Mouse (Mus musculus): ENCODE results near the gene Rhoh.
A peak's percentile ranks its signal among the peaks of the same experiment; 100 is the strongest.

The Rhoh gene

DNA sequence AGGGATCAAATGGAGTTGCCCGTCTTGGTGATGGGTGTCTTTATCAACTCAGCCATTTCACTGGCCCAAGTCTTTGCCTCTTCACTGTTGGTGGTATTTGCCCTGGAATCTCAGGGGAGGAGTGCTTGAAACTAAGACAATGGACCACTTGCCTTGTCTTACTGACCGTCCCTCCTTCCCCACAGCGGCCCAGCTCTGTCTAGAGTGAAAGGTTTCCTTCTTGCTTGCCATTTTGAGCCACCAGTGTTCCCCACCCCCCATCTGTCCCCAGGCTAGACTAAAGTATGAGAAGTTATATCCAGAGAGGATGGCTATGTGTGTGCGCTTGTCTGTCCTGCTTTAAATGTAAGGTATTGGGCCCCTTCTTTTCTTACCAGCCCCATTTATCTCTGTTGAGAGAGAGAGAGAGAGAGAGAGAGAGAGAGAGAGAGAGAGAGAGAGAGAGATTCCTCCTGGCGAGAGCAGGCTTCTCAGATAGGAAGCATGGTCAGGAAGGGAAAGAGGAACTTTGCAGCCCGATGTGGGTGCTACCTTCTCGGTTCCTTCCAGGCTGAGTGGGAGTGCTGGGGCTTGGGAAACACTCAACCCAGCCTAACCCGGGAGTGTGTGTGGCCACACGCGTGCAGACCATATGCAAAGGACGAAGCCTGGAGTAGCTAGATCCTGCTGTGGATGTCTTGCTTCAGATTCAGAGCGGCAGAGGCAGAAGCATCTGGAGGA is 572 bp upstream of the Rhoh start:
- peak; percentile 97 for DNase-seq

DNA sequence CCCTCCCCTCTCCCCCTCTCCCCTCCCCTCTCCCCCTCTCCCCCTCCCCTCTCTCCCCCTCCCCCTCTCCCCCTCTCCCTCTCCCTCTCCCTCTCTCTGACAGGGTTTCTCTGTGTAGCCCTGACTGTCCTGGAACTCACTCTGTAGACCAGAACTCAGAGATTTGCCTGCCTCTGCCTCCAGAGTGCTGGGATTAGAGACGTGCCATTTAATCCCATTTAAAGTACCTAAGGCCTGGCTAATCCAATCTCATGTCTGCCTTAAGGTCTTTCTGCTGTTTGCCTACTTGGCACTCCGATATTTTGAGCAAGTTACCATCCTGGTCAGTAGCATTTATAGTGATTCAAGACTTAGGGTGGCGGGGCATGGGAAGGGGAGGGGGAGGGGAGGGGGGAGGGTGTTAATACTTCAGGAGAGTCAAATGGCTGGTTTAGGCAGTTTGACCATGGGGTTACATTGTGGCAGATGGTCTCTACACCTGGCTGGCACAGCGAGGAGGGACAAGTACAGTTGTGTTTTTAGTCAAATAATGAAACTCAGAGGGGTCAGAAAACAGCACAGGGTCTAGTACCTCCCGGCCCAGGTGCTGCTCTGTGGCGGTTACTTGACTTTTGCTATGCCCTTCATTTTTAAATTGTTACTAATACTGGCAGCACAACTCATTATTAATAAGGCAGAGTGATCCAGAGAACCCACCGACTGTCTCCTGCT is 1.4 kb downstream of the Rhoh start:
- peak; percentile 83 for DNase-seq

DNA sequence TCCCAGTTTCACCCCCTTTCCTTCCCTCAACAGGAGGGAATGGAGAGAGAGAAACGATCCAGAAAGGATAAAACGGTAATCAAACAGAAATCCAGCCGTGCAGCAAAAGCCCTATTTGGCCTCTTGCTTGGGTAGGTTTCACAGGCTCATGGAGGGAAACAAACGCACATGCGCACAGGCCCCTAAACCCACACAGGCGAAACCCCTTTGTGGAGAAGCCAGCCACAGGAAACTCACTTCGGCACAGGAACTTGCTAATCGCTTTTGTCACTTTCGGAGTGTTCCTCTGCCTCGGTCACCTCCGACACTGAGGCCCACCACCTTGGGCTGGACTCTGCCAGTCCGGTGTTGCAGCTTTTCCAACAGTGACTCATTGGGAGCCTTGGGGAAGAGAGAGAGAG is 2.3 kb downstream of the Rhoh start:
- DNase-seq: peak; percentile 96

DNA sequence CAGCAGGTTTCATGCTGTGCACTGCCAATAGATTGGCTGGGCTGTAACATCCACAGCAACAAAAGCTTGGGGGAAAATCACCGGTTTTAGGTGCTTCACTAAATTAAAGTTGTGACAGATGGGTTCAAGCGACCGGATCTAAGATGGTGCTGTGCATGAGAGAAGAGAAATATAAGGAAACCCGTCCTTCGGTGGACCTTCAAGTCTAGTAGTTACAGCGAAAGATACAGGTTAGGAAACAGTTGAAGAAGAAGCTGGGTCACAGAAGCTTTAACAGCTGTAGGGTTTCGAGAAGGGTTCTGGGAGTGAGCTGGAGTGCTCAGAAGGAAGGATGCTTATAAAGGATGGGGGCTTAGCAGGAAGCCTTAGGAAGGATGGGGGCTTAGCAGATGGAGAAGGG is 3.5 kb downstream of the Rhoh start:
- peak; percentile 66 for DNase-seq

DNA sequence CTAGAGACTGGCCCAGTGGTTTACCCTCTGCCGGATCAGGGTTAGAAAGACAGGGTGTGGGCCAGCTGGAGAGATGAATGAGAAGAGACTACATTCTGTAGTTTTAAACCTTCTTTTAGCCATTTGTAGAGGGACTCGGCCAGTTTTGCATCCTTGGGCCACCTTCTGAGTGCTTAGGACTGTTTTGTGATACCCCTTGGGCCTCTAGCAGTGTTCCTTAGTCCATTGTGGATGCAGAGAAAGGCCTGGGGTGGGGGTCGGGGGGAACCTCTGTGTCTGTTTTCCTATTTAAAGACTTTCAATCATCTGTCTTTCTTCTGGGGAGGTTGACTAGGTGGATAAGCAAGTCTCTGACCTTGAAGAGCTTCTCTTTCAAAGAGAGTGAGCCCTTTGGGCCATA is 3.9 kb downstream of the Rhoh start:
- DNase-seq: peak; percentile 22

DNA sequence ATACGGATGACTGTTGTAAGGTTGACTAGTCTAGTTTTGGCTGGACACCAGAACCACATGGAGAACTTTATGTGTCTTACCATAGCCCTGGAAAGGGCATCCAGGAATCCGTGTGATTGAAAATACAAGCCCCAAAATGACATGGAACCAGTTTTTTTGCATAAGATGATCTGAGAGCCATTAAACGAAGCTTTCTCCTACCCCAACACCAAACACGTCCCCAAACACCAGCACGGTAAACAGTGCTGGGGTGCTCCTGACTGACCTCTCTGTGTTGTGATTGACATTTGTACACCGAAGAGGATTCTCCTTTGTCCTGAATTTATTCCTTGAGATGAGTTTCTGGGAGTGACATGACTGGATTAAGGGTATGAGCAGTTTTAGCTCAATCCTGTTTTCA is 5.6 kb downstream of the Rhoh start:
- DNase-seq: no peak

DNA sequence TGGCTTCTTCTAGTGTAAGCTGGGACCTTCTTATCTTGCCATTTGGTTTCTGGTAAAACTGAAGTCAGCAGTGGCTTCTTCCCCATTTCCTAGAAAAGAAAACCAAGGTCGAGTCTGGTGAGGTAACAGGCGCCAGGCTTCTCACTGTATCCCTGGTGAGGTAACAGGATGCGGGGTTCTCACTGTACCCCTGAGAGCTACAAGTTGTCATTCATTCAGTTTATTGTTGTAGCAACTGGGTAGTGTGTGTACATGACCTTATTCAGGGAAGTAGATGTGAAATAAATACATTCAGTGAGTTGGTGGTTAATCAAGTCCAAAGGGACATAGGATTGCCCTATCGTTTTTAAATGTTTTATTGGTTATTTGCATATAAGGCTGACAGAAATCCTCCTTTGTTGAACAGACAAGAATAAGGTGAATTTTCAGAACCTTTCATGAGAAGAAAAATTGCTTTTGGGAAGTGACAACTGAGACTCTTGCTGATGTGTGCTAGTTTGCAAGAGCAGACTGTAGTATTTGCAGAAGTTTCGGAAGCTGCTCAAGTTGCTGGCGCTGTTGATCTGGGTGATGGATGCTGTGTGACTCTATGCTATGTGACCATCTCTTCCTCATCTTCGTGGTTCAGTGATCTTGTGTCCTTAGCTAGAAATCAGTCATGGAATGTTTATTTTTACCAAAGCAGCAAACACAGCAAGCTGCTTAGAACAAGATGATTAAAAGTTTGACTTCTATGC is 6.5 kb downstream of the Rhoh start:
- peak; percentile 93 for DNase-seq

DNA sequence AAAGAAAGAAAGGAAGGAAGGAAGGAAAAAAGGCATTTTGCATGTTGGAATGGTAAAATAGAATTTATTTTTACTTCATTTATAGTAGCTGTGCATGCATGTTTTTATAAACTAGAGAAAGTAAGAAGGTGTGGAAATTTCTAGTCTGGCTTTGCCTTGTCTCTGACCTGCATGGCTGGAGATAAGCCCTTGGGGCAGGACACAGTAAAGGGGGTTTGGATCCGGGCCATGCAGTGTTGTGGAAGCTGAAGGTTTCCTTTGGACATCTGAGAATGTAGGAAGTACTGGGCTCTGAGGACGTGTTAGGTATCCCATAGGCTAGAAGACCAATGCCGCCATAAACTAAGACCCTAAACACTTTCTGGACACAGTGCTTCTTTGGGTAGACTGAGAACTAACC is 7.4 kb downstream of the Rhoh start:
- no peak for DNase-seq

DNA sequence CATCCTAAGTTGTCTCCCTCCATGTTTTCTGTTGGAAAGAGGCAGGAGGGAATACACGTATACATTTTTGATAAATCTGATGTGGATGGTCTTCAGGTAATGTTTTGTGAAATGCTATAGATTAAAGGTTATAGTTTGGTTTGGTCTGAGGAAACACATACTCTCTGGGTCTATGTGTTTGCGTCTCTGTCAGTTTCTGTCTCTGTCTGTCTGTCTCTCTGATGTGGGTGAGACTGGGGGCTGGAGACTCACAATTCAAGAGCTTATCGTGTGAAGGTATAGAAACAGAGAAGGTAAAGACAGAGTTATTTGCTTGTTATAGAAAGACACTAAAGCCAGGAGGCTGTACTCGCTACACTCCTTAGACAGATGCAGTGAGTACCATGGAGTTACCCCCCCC is 8.6 kb downstream of the Rhoh start:
- peak; percentile 10 for DNase-seq

DNA sequence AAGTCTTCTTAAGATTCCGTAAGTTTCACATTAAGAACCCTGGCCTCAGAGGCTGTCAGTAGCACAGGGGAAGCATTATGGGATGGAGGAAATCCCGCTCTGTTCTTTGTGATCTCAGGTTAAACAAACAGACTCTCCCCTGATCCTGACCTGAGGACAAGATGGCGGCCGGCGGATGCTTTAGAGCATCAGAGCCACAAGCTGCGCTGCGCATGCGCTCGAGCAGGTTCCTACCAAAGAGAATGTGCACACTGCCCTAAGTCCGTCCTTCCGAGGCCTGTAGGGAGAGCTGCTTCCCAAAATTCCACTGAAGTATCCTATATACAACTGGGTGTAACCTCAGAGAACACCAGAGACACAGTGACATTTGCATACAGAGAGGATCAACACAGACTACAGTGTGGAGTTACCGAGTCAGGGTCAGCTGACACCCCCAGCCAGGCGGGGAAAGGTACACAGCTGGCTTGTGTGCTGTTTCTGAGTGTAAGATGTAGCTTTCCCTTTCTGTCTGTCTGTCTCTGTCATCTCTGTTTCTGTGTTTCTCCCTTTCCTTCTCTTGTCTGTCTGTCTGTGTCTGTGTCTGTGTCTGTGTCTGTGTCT is 10.4 kb downstream of the Rhoh start:
- peak; percentile 53 for DNase-seq

DNA sequence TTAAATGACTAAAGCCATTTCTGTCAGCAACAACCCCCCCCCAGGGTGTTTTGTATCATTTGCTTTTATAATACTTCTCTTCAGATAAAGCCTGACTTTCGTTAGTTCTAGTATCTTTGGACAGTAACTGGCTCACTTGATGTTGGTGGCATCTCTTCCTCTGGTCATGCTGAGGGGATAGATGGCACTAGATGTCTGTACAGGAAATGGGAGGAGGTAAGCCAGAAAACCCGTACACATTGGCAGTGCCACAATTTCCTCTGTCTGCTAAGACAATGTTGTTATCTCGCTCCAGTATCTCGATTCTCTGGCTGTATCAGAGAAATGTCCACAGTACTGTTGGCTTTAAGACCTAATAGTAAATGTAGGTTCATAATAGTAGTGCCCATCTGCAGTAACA is 12.2 kb downstream of the Rhoh start:
- peak; percentile 17 for DNase-seq

DNA sequence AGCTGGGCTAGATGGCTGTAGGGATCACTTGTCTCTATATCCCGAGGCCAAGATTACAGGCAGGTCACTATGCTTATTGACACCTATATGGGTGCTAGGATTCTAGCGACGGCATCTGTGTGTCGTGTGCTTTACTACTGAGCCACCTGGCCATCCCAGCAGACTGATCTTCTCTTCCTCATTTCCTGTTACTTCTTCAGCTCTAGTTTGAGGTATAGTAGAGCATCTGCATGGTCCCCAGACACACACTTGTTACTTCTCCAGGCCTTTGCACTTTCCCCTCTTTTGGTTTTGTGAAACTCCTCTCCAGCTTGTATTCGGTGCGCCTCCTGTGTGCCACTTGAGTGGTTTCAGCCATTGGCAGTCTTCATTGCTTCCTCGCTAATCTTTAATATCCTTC is 14.3 kb downstream of the Rhoh start:
- peak; percentile 23 for DNase-seq

DNA sequence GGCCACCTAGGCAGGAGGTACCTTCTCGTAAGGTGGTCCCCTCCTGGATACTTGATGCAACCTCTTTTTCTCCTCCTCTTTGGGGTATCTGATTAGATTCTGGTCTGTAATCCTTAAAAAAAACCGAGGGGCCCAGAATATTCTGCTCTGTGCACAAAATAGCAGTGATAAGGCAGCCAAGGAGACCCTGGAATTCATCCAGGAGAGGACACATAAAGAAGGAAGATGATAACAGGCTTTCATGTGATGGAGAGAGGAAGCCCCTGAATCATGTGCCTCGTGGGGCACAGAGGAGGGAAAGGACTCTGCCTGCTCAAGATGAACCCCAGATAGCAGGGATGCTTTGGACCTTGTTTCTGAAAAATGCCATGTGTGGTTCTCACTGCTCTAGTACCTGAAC is 17.4 kb downstream of the Rhoh start:
- DNase-seq: peak; percentile 40

DNA sequence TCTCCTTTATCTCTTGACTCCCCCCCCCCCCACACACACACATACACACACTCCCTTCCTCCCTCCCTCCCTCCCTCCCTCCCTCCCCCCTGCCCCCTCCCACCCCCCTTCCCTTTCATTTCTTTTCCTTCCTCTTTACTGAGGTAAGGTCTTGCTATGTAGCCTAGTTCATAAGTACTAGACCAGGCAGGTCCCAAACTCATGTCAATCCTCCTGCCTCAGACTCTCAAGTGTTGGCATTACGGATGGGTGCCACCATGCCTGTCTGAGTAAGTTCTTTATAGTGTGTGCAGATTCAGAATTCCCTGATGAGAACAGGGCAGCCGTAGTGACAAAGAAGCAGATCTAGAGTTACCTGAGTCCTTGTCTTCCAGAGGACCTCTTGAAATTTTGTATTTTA is 20.2 kb downstream of the Rhoh start:
- no peak for DNase-seq

DNA sequence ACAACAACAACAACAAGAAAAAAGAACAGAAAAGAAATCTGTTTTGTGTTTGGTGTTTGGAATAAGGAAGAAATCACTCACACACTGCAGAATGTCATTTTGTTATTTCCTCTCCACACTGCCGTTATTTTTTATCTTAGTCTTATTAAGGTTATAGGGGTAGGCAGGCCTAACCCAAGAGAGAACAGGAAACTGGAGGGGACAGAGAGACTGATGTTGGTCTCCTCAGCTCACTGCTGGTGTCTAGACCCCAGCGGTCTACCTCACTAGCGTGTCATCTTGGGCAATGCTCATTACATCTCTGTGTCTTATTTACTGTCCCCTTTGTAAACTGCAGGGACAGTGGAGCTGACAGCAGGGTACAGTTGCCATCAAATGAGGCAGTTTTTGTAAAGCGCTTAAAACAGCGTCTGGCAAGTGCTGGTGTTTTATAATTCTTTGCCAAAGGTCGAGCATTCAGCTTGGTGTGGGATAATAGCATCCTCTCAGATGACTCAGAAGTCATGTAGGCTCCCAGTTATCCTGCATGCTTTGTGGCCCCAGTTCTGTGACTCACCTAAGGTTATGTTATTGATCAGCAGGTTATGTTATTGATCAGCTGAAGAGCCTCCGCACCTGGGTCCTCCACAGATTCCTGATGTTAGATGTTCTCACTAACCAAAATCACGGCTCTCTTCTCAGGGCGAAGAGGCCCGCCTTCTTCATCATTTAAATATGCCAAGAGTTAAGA is 21.6 kb downstream of the Rhoh start:
- peak; percentile 58 for DNase-seq

DNA sequence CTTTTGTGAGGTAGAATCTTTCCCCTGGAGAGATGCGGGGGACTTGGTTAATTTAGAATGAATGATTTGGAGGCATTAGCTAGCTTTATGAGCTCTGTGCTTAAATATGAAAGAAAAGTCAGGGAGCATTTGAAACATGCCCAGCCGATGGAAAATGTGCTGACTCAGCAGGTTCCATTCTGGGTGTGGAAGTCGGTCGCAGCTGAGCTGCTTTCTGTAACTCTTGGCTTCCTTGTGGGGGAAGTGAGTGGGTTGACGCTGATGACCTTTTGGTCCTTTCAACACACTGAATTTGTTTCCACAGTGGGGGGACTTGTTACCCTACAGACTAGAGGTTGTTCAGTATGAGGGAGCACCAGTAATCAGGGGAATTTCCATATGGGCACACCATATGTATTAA is 22.3 kb downstream of the Rhoh start:
- peak; percentile 87 for DNase-seq

DNA sequence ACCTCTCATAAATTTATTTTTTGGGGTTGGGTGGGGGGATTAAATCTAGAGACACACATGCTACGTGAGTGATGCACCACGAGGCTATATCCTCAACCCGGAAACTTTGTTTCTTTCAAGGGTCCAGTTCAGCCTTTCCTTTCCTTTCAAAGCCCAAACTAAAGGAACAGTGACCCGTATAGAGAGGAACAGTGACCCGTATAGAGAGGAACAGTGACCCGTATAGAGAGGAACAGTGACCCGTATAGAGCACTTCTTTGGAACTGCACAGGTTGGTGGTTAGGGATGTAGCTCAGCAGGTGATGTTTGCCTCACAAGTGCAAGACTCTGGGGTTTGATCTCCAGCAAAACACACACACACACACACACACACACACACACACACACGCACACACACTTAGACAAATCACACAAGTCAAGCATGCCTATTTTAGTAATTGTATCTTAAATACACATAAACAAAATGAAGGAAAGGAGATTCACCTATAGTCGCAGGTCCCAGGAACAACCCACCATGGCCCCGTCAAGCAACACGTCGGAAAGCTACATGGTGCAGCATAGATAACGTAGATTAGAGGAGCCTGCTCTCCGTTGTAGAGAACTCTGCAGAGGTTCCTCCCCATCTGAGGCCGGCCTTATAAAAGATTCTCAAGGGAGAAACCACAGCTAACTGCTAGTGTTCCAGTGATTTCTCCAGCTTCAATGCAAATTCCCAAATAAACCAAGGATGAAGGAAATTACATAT is 24.9 kb downstream of the Rhoh start:
- peak; percentile 65 for DNase-seq

DNA sequence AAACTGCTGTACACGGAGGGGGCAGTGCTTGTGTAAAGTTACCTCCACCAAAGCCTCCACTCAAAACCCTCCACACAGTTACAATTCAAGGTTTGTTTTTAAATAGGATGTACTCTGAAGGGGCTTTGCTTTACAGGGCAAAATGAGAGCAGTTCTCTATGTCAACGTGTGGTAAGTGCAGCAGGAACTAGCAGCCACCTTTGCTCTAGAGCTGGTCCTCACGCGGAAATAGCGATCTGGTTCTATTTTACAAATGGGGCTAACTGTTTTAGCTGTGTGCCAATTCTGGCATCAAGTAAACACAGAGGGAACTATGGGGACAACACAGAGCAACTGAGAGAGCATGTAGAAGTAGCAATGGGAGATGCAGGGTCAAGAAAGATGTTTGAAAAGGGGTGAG is 27.1 kb downstream of the Rhoh start:
- peak; percentile 69 for DNase-seq

DNA sequence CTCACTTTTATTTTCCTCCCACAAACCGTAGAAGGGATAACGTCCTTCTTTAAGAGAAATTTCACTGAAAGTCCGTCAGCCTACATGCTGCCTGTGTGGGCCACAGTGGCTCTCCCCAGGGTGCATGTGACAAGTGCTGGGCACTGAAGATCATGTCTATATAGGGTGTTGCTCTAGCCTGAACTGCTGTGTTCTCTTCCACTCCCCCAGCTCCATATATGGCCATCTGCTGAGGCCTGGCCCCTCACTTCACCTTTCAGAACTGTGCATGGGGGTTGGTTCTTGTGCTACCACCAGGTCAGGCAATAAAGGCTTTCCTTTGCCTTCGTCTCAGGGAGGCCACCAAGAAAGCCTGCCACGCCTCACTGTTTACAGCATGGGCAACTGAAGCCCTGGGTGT is 28.0 kb downstream of the Rhoh start:
- peak; percentile 66 for DNase-seq

DNA sequence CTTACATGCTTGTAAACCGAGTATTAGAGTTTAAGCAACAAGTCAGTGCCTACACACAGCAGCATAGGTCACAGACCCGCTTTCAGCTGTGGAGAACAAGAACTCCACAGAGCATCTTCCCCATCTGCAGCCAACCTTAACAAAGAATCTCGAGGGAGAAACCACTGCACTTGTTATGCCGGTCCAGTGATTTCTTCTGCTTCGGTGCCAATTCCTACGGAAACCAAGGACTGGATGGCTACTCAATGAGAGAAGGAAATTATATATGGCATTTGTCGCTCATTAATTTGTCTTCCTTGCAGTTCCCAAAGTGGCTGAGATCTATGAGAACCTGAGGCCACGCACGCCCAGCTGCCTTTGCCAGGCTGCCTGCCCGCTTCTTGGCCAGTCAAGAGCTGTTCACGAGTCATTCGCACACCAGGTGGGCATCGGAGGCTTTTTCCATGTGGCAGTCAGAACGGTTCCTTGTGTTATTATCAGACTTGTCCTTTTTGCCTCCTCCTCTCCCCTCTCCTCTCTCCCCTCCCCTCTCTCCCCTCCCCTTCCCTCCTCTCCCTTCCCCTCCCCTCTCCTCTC is 30.3 kb downstream of the Rhoh start:
- peak; percentile 53 for DNase-seq

DNA sequence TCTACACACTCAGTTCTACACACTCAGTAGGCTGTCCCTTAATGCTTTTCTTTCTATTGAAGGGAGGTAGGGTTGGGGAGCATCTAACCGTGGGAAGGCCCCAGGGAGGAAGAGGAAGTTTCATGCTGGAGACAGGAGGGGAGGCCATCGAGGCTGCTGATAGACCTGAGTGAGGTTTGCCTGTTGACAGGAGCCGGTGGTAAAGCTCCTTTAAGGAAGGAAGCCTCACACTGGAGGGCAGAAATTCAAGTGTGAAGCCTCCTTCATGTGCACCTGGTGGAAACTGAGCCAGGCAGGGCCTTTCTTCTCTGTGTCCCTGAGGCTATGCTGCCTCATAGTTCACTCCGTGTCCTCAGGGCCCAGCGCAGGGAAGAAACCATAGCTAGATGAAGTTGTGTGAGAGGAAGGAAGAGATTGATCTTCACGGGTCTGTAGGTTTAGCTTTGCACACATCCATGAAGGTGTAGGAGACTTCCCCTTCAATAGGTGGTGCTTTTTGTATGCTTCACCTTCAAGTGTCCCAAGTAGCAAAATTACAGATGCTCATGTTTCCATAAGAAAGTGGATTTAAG is 34.2 kb downstream of the Rhoh start:
- DNase-seq: peak; percentile 68

Data from heart, adult 11 months (tissue).